Mouse (Mus musculus): Measurements from ENCODE around the gene Smpd3. TPM values are rescaled to one million over a fixed set of nuclear protein-coding genes. Genes with fewer than 3 reads are reported as not detected.

The Smpd3 gene
- polyA plus RNA-seq, 1 experiment from 2014 or later, result 57.8 TPM

DNA sequence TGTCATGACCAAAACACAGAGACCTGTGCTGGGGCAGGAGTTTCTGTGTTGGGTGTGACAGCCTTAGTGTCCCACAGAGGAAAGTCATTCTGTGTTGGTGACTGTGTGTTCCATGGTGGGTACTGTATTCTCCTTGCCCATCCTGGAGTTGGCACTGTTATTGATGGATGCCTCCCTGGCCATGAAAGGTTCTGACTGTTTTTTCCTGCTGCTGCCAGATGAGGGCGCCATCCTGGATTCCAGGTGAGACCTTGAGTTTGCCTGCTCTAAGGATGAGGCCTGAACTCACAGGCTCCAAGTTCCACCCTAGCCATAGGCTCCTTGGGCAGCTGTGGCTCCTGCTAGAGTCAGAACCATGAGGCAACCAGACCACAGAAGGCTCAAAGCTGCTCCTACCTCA lies 79.6 kb downstream of the Smpd3 start:
- no peak overlapping the region for H3K27ac ChIP-seq (replicated peaks)
- H3K4me2 ChIP-seq, result no peak overlapping the region
- 43% methylated on average over 1 of the region's 1 CpGs for WGBS
- H3K27me3 ChIP-seq, result no peaks in the 10 kb centered on the region
- H3K4me1 ChIP-seq (replicated peaks), result peaks cover 5% of the 10 kb centered on the region; the same call in 1 of the 2 replicates
- no peak for ATAC-seq (ENCODE audit: low FRiP score, low read depth)
- H3K9me3 ChIP-seq, result no peaks in the 10 kb centered on the region
- H3K36me3 ChIP-seq, result peaks cover 47% of the 10 kb centered on the region
- no peak overlapping the region for H3K4me3 ChIP-seq
- no peak overlapping the region for H3K9ac ChIP-seq

DNA sequence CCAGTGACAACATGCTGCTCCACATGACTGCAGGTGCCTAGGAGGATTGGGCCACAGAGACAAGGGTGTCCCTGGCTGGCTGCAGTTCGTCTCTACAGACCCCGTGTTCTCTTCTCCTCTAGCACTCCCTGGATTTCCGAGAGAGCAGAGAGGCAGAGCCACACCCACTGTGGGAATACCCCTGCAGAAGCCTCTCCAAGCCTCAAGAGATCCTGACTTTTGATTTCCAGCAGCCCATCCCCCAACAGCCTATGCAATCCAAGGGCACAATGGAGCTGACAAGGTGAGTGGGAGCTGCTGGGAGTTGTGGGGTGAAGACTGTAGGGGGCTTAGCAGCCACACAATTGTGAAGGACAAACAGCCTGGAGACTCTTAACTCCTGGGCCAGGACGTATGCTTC lies 87.6 kb downstream of the Smpd3 start:
- peaks cover 58% of the 10 kb centered on the region for H3K36me3 ChIP-seq
- no peak overlapping the region for H3K4me2 ChIP-seq
- WGBS, result 66% methylated on average over 4 of the region's 4 CpGs
- H3K9me3 ChIP-seq, result no peaks in the 10 kb centered on the region
- no peak overlapping the region for H3K4me3 ChIP-seq
- no peak for ATAC-seq (ENCODE audit: low FRiP score, low read depth)
- H3K27me3 ChIP-seq, result no peaks in the 10 kb centered on the region
- H3K27ac ChIP-seq (replicated peaks), result peak overlapping the region; percentile 53; the same call in 1 of the 2 replicates
- peaks cover 5% of the 10 kb centered on the region; the same call in 1 of the 2 replicates for H3K4me1 ChIP-seq (replicated peaks)
- H3K9ac ChIP-seq, result no peak overlapping the region

- Histone ChIP-seq H3K27ac (replicated peaks) (no peak overlapping the region), H3K4me2 (no peak overlapping the region), H3K9me3 (no peaks in the 10 kb centered on the region), H3K4me3 (no peak overlapping the region), H3K36me3 (peaks cover 23% of the 10 kb centered on the region), H3K9ac (no peak overlapping the region), H3K27me3 (no peaks in the 10 kb centered on the region), H3K4me1 (replicated peaks) (no peaks in the 10 kb centered on the region)
- 84% methylated on average over 5 of the region's 5 CpGs for WGBS
- ATAC-seq (ENCODE audit: low FRiP score, low read depth), result no peak
Measured at GRCm38 (mm10) chr8:106237106-106237505, 100.7 kb downstream of the Smpd3 start.

DNA sequence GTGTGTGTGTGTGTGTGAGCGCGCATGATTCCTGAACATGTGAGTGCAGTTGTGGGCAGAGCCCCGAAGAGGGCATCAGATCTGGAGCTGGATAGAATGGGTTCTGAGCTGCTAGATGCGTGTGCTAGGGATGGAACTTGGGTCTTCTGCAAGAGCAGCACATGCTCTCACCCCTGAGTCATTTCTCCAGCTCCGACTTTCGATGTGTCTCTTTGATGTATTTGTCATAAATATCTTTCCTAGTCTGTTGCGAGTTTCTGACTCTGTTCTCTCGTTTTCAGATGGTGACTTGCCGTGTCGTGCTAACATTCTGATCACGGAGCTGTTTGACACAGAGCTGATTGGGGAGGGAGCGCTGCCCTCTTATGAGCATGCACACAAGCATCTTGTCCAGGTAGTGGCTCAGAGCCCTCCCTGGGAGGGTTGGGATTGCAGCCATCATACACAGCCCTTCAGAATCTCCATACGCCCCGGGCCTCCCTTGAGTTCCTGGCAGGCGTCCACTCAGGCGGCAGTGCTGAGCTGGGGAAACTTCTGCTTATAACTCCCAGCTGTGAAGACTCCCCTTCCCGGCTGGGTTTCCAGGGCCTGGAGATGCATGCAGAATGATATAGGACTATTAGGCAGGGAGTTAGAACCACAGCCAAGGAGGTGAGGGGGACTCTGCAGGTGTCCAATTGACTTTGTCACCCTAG lies 103.1 kb downstream of the Smpd3 start:
- Histone ChIP-seq H3K4me1 (replicated peaks) (no peaks in the 10 kb centered on the region), H3K4me2 (no peak overlapping the region), H3K4me3 (no peak overlapping the region), H3K9me3 (no peaks in the 10 kb centered on the region), H3K36me3 (peaks cover 28% of the 10 kb centered on the region), H3K27ac (replicated peaks) (no peak overlapping the region), H3K9ac (no peak overlapping the region), H3K27me3 (no peaks in the 10 kb centered on the region)
- no peak for ATAC-seq (ENCODE audit: low FRiP score, low read depth)
- WGBS, result 91% methylated on average over 17 of the region's 17 CpGs

DNA sequence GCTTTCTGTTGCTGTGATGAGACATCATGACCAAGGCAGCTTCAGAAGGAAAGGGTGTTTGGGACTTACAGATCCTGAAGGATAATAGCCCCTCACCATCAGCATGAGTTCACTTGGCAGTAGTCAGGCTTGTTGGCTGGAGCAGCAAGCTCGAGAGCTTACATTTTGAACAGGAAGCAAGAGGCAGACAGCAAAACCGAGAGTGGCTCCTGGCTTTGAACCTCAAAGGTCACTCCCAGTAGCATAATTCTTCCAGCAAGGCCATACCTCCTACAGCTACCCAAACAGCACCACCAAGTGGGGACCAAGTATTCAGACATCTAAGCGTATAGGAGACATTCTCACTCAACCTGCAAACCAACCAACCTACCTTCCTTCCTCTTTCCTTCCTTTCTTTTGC lies 105.0 kb downstream of the Smpd3 start:
- H3K27me3 ChIP-seq, result no peaks in the 10 kb centered on the region
- H3K9me3 ChIP-seq, result no peaks in the 10 kb centered on the region
- 73% methylated on average over 3 of the region's 3 CpGs for WGBS
- ATAC-seq (ENCODE audit: low FRiP score, low read depth), result no peak
- H3K4me3 ChIP-seq, result no peak overlapping the region
- H3K4me1 ChIP-seq (replicated peaks), result no peaks in the 10 kb centered on the region
- no peak overlapping the region for H3K4me2 ChIP-seq
- H3K27ac ChIP-seq (replicated peaks), result no peak overlapping the region
- H3K36me3 ChIP-seq, result peaks cover 41% of the 10 kb centered on the region
- H3K9ac ChIP-seq, result no peak overlapping the region

- no peaks in the 10 kb centered on the region for H3K27me3 ChIP-seq
- H3K4me2 ChIP-seq, result no peak overlapping the region
- H3K9ac ChIP-seq, result no peak overlapping the region
- no peak overlapping the region for H3K4me3 ChIP-seq
- ATAC-seq (ENCODE audit: low FRiP score, low read depth), result no peak
- H3K27ac ChIP-seq (replicated peaks), result no peak overlapping the region
- 91% methylated on average over 7 of the region's 7 CpGs for WGBS
- peaks cover 42% of the 10 kb centered on the region for H3K36me3 ChIP-seq
- H3K4me1 ChIP-seq (replicated peaks), result no peaks in the 10 kb centered on the region
- H3K9me3 ChIP-seq, result no peaks in the 10 kb centered on the region
Measured at GRCm38 (mm10) chr8:106231536-106231935, 106.3 kb downstream of the Smpd3 start.

GRCm38 (mm10) chr8:106226589-106226988 lies 111.2 kb downstream of the Smpd3 start:
- 41% methylated on average over 9 of the region's 9 CpGs for WGBS
- no peak for ATAC-seq (ENCODE audit: low FRiP score, low read depth)
- H3K36me3 ChIP-seq, result peaks cover 57% of the 10 kb centered on the region

DNA sequence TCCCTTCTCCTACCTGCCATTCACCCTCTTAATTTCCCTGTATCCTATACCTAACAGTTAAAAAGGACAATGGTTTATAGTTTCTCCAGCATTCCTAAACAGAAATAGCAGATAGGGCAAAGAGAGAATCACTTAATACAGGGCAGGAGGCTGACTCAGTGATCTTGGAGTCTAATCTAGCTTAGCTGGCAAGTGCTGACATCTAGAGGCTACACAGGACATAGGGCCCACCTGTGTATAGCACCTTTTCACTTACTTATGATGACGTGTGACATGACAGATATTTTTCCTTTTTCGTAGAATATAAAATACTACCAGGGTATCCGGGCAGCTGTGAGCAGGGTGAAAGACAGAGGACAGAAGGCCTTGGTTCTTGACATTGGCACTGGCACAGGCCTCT lies 118.2 kb downstream of the Smpd3 start:
- Histone ChIP-seq H3K4me2 (no peak overlapping the region), H3K4me3 (no peak overlapping the region), H3K4me1 (replicated peaks) (no peaks in the 10 kb centered on the region), H3K36me3 (peaks cover 53% of the 10 kb centered on the region), H3K27me3 (no peaks in the 10 kb centered on the region), H3K27ac (replicated peaks) (no peak overlapping the region), H3K9ac (no peak overlapping the region), H3K9me3 (no peaks in the 10 kb centered on the region)
- ATAC-seq (ENCODE audit: low FRiP score, low read depth), result no peak
- WGBS, result 93% methylated on average over 3 of the region's 3 CpGs

More at GRCm38 (mm10) chr8:106226589-106226988, 111.2 kb downstream of the Smpd3 start:
- Histone ChIP-seq H3K9me3 (no peaks in the 10 kb centered on the region), H3K27ac (replicated peaks) (no peak overlapping the region), H3K4me2 (no peak overlapping the region), H3K9ac (no peak overlapping the region), H3K4me1 (replicated peaks) (no peaks in the 10 kb centered on the region), H3K4me3 (no peak overlapping the region), H3K27me3 (no peaks in the 10 kb centered on the region)

DNA sequence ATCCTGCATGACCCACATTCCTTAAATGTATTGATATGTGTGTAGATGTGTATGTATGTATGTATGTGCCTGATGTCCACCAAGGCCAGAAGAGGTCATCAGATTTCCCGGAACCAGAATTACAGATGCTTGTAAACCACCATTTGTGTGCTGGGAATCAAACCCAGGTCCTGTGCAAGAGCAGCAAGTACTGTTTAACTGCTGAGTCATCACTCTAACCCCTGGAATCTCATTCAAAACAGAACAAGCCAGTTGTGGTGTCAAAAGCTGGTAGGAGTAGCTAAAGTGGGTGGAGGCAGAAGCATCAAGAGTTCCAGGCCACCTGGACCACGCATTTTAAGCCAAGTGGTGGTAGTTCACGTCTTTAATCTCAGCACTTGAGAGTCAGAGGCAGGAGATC lies 123.8 kb downstream of the Smpd3 start:
- no peak for ATAC-seq (ENCODE audit: low FRiP score, low read depth)
- Histone ChIP-seq H3K4me2 (no peak overlapping the region), H3K9ac (no peak overlapping the region), H3K4me1 (replicated peaks) (peaks cover 20% of the 10 kb centered on the region), H3K36me3 (peaks cover 37% of the 10 kb centered on the region), H3K9me3 (no peaks in the 10 kb centered on the region), H3K4me3 (no peak overlapping the region), H3K27ac (replicated peaks) (no peak overlapping the region), H3K27me3 (no peaks in the 10 kb centered on the region)
- 89% methylated on average over 3 of the region's 3 CpGs for WGBS

DNA sequence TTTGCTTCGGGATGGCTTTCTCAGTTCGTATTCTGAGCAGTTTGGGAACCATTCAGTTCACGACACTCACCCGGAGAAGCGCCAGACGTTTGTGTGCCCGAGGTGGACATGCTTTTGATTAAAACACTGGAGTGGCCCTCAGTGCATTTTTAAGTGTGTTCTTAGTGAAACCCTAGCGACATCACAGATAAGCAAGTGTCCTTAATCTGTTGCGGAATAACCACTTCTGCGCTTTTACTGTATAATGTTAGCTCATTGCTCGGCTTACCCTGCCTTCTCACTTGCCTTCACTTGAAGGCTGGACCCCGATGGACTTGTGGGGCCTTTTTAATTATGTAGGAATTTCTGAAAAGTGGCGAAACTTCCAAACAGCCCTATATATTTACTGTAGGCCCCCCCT lies 126.4 kb downstream of the Smpd3 start:
- H3K9ac ChIP-seq, result peak overlapping the region; percentile 76
- H3K4me2 ChIP-seq, result peak overlapping the region; percentile 83
- ATAC-seq (ENCODE audit: low FRiP score, low read depth), result no peak
- H3K36me3 ChIP-seq, result peaks cover 26% of the 10 kb centered on the region
- H3K9me3 ChIP-seq, result no peaks in the 10 kb centered on the region
- peaks cover 28% of the 10 kb centered on the region for H3K4me1 ChIP-seq (replicated peaks)
- peak overlapping the region; percentile 82 for H3K4me3 ChIP-seq
- WGBS, result 5% methylated on average over 13 of the region's 13 CpGs
- H3K27ac ChIP-seq (replicated peaks), result peak overlapping the region; percentile 95
- no peaks in the 10 kb centered on the region for H3K27me3 ChIP-seq

GRCm38 (mm10) chr8:106210821-106211345 lies 126.9 kb downstream of the Smpd3 start, which contains the start of the genes Slc7a6os and Prmt7:
Slc7a6os (minus strand) TSS chr8:106210935.
Prmt7 (plus strand) TSS chr8:106210936.
- peak within 1 kb of the TSS; percentile 95 for H3K27ac ChIP-seq (replicated peaks)
- peak; percentile 99 for ATAC-seq (ENCODE audit: low FRiP score, low read depth)
- peak within 1 kb of the TSS; percentile 83 for H3K4me2 ChIP-seq
- H3K9ac ChIP-seq, result peak within 1 kb of the TSS; percentile 76
- no peaks in the 10 kb centered on the region for H3K9me3 ChIP-seq
- H3K4me3 ChIP-seq, result peak within 1 kb of the TSS; percentile 82
- H3K4me1 ChIP-seq (replicated peaks), result peaks cover 28% of the 10 kb centered on the region
- H3K27me3 ChIP-seq, result no peaks in the 10 kb centered on the region
- under 1% methylated on average over 52 of the region's 52 CpGs for WGBS
- peaks cover 23% of the 10 kb centered on the region for H3K36me3 ChIP-seq

DNA sequence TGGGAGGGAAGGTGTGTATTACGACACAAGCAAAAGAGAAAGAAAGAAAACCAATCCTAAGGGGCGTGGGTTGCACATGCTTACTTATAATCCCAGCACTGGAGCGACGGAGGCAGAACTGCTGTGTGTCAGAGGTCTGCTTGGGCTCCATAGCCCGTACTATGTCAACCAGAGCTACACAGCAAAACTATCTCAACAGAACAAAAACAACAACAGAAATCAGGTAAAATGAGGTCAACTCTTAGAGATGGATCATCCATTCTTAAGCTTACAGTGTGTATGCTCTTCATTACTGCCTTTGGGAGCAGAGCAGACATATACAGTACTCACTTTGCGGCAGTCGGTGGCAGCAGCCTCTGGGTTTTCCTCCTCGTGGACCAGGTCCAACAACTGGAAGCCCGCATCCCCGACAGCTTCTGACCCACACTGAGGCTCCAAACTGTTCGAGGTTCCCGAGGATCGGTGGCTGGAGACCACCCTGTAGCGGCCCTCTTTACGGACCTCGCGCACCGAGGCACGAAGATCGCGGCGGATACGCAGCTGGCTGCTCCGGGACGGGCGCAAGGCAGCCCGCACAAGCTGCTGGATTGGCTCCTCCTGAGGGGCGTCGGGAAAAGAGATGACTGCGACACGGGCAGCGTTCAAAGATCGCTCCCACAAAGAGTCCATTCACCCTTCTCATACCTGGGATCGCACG lies 127.6 kb downstream of the Smpd3 start:
- Histone ChIP-seq H3K9me3 (no peaks in the 10 kb centered on the region), H3K36me3 (peaks cover 23% of the 10 kb centered on the region), H3K27ac (replicated peaks) (peak overlapping the region; percentile 95), H3K4me3 (peak overlapping the region; percentile 82), H3K9ac (peak overlapping the region; percentile 76), H3K27me3 (no peaks in the 10 kb centered on the region), H3K4me2 (peak overlapping the region; percentile 83), H3K4me1 (replicated peaks) (peaks cover 28% of the 10 kb centered on the region)
- ATAC-seq (ENCODE audit: low FRiP score, low read depth), result peak; percentile 82
- under 1% methylated on average over 35 of the region's 35 CpGs for WGBS
